Mouse (Mus musculus): Measurements from ENCODE around the gene Rin1. TPM values are rescaled to one million over a fixed set of nuclear protein-coding genes. Genes with fewer than 3 reads are reported as not detected.

Gene Rin1
- total RNA-seq (2023), result 1 to 10 TPM; 2.5 to 5.3 TPM

DNA sequence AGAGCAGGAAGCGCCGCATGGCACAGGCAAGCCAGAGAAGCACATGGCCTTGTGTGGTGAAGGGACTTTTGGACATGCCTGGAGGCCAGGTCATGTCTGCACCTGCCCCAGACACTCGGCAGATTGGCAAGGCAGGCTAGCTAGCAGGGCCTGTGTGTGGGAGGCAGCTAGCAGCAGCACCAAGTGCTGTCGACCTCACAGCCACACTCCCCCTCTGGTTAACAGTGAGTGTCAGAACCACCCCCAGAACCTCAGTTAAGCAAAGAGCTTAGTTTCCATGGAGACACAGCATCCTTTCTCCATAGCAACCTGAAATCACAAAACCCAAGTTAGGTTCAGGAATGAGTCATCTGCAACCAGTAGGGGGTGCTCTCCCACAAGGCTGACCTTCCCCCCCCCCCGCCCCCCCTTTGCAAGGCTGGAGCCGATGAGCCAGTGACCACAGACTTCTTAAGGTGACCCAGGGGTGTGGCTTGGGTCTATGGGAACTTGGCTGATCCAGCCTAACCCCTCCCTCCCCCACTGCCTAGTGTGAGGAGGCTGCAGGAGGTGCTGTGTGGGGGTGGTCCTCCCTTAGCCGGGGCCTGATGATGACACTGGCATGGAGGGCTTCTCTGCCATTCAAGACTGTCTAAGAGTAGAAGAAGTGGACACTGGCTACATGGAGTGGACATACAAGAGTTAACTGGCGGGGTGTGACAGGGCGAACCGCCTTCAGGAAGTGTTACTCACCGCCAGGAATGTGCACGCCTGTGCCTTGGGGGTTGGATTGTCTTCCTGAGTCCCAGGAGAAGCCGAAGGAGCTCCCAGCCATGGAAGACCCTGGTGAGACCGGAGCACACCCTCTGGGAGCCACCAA is at the start of gene Rin1:
Gene Rin1 (plus strand): TSS at position 435 of the 859 bp plus-strand sequence.

DNA sequence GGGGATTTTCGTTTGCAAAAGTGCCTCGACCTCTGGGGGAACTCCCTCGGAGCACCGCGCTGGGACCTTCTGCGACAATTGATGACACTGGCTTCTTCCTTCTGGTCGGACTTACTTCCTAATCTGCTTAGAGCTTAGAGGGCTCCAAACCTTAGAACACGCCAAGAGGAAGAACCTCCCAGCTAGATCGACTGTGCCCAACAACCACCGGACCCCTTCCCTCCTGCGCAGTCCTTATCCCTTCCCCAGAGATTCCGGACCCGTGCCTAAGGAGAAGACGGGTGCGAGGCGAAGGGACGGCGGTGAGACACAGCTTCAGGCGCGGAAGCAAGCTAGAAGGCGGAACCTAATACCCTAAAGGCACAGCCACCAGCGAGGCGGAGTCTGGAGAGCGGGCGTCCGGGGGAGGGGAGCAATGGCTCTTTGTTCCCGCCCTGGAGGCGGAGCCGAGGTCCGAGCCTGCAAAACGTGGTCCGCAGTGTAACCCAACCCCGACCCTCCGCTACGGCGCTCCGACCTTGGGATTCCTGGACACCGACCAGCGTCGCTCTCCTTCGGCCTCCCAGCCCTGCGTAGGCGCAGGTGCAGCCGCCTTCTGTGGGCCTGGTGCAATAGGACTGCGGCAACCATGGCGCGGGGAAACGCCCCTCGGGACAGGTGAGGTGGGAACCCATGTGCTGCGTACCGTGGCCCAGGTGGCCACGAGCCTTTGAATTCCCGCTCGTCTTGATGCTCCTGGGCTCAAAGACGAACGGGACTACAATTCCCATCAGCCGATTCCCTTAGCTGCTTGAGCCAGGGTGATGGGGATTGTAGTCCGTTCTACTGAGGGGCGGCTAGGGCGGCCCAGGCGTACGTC is 26.4 kb upstream of the Rin1 start, which contains the start of gene Slc29a2:
Gene Slc29a2 (plus strand): TSS at position 240 of the 859 bp plus-strand sequence.

DNA sequence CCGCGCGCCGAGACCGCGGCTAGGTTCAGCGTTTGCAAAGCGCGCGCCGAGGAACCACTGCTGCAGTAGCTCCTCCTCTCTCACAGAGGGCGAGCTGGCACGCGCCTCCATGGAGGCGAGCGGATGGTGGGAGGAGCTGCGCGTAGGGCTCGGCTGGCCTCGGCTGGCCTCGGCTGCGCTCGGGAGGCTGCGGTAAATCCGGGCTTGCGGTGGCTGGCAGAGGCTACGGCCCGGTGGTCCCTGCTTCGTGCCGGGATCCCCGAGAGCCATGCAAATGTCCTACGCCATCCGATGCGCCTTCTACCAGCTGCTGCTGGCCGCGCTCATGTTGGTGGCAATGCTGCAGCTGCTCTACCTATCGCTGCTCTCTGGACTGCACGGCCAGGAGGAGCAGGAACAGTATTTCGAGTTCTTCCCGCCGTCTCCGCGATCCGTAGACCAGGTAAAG is 11.5 kb upstream of the Rin1 start, which contains the start of the genes B4gat1 and AC124502.3:
Gene B4gat1 (plus strand): TSS at position 118 of the 448 bp plus-strand sequence.
Gene AC124502.3 (plus strand): TSS at position 183 of the 448 bp plus-strand sequence.

DNA sequence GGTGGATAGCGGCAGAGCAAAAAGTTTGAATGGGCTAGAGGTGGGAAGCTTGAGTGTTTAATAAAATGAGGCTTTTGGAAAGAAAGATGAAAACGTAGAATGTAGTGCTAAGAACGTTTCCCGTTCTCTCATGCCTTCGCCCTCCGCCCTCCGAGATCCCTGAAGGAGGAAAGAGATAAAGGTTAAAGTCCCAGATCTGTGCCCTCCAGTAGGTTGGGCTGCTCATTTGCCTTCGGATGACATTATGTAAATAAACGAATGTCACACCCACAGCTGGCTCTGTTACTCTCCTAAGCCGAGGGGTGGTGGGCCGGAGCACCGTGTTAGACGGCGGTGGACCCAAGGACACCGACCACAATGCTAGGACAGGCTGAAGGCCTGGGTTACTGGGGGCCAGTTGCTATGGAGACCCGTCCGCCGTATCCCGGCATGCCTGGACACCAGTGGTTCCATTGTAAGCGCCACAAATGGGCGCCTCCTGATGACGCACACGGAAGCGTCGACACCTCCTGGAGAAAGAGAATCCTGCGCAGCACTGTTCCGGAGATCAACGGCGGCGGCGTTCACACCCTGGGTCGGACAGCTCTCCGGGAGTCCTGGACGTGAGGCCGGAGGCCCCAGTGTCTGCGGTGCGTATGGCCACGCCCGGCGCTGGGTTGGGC is 9.3 kb upstream of the Rin1 start, which contains the start of gene Brms1:
Gene Brms1 (plus strand): TSS at position 493 of the 662 bp plus-strand sequence.

DNA sequence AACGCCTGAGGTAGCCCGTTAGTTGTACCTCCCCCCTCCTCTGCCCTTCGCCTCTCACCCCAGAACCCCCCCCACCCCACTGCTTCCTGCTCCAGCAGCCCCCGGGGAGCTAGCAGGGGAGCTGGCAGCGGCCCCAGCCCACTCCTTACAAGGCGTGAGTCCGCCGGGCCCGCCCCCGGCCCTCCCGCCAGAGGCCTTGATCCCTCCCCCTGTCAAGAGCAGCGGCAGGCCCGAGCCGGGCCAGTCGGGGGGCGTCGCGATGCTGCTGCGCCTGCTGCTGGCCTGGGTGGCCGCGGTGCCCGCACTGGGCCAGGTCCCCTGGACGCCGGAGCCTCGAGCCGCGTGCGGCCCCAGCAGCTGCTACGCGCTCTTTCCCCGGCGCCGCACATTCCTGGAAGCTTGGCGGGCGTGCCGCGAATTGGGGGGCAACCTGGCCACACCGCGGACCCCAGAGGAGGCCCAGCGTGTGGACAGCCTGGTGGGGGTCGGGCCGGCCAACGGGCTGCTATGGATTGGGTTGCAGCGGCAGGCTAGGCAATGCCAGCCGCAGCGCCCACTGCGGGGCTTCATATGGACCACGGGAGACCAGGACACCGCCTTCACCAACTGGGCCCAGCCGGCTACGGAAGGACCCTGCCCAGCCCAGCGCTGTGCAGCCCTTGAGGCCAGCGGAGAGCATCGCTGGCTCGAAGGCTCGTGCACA is 17.7 kb downstream of the Rin1 start, which contains the start of gene Cd248:
Gene Cd248 (plus strand): TSS at position 212 of the 703 bp plus-strand sequence.

DNA sequence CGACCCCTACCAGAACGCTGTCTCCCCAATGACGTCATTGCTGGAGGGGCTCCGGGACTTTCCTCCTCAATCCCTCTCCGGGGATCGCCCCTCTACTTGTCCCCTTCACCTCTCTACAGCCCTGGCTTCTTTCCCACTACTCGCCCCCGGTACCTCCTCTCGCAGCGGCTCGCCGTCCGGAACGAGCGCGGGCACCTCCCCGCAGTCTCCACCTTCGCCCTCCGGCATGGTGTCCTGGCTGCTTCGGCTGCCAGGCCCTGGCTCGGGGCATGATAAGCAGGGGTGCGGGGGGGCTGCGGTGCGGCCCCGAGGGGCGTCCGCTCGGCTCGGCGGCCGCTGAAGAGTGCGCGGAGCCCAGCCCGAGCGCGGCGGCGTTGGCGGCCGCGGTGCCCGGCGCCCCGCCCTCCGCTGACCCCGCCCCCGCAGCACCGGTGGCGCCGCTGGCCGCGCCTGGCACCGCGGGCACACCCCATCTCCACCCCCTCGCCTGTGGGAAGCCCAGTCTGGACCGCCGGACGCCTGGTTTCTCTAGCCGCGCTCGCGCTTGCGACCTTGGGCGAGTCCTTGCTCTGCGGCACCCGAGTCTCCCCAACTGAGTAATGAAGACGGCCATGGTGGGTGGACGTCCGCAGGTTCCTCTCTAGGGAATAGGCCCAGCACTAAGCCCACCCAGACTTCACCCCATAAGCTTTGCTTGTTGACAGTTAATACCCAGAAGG is 35.0 kb downstream of the Rin1 start, which contains the start of gene Tmem151a:
Gene Tmem151a (minus strand): TSS at position 387 of the 719 bp plus-strand sequence.

DNA sequence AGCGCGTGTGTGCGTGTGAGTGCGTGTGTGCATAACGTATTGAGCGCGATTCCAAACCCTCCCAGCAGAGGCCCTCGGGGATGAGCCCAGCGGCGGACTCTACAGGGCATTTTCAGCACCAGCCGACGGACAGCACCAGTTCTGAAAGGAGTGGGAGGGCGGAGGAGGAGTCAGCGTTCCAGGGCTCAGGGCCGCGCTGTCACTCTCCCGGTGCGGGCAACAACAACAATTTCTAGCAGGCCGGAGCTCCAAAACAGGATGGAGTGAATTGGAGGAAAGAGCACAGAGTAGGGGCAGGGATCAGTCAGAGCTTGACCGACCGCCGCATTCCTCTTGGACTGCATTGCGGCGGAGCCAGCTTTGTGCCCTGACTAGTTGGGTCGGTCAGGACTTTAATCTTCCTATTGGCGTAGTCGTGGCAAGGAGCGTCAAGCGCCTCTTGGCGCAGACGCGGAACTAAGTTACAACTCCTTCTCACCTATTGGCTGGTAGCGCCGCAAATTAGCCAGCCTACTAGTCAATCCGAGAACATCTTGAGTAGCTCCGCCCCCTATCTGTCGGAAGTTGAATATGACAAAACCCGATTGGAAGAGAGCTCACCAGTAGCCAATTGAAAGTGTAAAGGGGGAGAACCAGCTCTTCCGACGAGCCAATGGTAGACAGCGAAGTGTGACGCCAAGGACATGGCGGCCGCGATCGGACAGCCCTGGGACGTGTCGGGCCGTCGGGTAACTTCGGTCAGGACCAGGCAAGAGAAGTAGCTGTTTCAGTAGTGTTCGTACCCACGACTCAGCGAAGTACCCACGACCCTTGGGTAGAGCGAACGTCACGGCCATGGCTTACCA is 37.8 kb downstream of the Rin1 start, which contains the start of gene Yif1a:
Gene Yif1a (plus strand): TSS at position 655 of the 845 bp plus-strand sequence.

DNA sequence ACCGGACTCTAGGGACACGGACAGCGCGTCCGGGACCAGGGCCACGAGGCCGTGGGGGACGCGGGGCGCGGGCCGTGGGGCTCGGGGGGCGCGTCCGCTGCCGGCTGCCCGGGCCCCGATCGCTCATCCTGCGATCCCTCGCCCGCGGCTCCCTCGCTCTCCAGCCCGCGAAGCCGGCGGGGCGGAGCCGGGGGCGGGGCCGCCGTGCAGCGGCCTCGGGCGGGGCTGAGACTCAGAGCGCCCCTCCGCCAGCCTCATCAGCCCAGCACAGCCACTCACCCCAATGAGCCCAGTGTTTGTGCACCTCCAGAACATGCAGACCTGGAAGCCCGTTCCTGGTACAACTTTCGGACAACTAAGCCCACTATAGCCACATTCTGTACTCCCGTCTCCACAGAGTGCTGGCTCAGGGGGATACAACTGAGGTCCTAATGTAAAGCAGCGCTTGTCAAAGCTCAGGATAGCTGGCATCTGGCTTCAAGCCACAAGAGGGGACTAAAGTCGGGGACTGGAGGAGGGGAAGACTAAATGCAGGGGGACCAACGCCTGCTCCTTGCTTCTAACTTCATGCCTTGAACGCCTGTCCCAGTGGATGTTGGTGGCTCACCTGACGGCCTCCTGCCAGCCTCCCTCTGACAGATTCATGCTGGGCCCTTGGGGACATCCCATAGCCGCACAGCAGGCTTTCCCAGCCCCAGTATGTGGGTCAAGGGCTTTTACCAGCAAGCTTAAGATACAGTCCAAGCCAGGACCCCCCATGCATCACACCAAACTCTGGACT is 48.3 kb downstream of the Rin1 start, which contains the start of gene Cnih2:
Gene Cnih2 (minus strand): TSS at position 159 of the 781 bp plus-strand sequence.

Other genes with a start within 250 kb of the Rin1 start
- 10 to 100 TPM; 36.7 to 45.2 TPM for gene Gm21992, start 238.9 kb upstream of the Rin1 start, total RNA-seq (2023)
- gene Rbm14, start 238.8 kb upstream of the Rin1 start, total RNA-seq (2023), result 10 to 100 TPM; 63.8 to 98.1 TPM
- gene Ccs, start 211.1 kb upstream of the Rin1 start, total RNA-seq (2023), result 10 to 100 TPM; 23.0 to 24.4 TPM
- gene Ccdc87, start 211.1 kb upstream of the Rin1 start, total RNA-seq (2023), result not detected
- gene Ctsf, start 195.4 kb upstream of the Rin1 start, total RNA-seq (2023), result under 1 TPM in 1 of 2 experiments, not detected in 1; 0.87 TPM
- not detected for gene Actn3, start 172.6 kb upstream of the Rin1 start, total RNA-seq (2023)
- gene Zdhhc24, start 171.8 kb upstream of the Rin1 start, total RNA-seq (2023), result 1 to 10 TPM; 7.9 to 9.3 TPM
- gene Bbs1, start 143.9 kb upstream of the Rin1 start, total RNA-seq (2023), result 1 to 10 TPM; 4.1 to 4.3 TPM
- 10 to 100 TPM; 78.9 to 86.2 TPM for gene Dpp3, start 122.2 kb upstream of the Rin1 start, total RNA-seq (2023)
- gene Peli3, start 107.4 kb upstream of the Rin1 start, total RNA-seq (2023), result 1 to 10 TPM; 1.7 to 4.2 TPM
- gene Mrpl11, start 88.3 kb upstream of the Rin1 start, total RNA-seq (2023), result 10 to 100 TPM; 22.0 to 39.4 TPM
- not detected for gene Npas4, start 60.2 kb upstream of the Rin1 start, total RNA-seq (2023)
- 1 to 10 TPM; 5.6 to 9.4 TPM for gene Slc29a2, start 26.6 kb upstream of the Rin1 start, total RNA-seq (2023)
- 1 to 10 TPM; 4.8 TPM for gene B4gat1, start 11.7 kb upstream of the Rin1 start, total RNA-seq (2023)
- 1 to 10 TPM; 1.2 to 2.8 TPM for gene AC124502.3, start 11.6 kb upstream of the Rin1 start, total RNA-seq (2023)
- gene Brms1, start 9.1 kb upstream of the Rin1 start, total RNA-seq (2023), result 10 to 100 TPM; 63.7 to 71.9 TPM
- not detected for gene Cd248, start 17.6 kb downstream of the Rin1 start, total RNA-seq (2023)
- not detected for gene Tmem151a, start 35.0 kb downstream of the Rin1 start, total RNA-seq (2023)
- 10 to 100 TPM; 29.3 to 49.9 TPM for gene Yif1a, start 38.1 kb downstream of the Rin1 start, total RNA-seq (2023)
- gene Cnih2, start 48.0 kb downstream of the Rin1 start, total RNA-seq (2023), result 1 to 10 TPM; 1.2 to 2.2 TPM
- gene Rab1b, start 56.6 kb downstream of the Rin1 start, total RNA-seq (2023), result 100 to 1,000 TPM; 102 to 110 TPM
- gene Klc2, start 68.1 kb downstream of the Rin1 start, total RNA-seq (2023), result 10 to 100 TPM; 42.3 to 50.5 TPM
- 10 to 100 TPM; 81.2 to 92.8 TPM for gene Pacs1, start 222.6 kb downstream of the Rin1 start, total RNA-seq (2023)
- 100 to 1,000 TPM; 309 to 311 TPM for gene Sf3b2, start 245.0 kb downstream of the Rin1 start, total RNA-seq (2023)
- not detected for gene Gal3st3, start 247.8 kb downstream of the Rin1 start, total RNA-seq (2023)